Comparison of ENCODE assay signal across 8 mouse cellular contexts in the genomic region with DNA sequence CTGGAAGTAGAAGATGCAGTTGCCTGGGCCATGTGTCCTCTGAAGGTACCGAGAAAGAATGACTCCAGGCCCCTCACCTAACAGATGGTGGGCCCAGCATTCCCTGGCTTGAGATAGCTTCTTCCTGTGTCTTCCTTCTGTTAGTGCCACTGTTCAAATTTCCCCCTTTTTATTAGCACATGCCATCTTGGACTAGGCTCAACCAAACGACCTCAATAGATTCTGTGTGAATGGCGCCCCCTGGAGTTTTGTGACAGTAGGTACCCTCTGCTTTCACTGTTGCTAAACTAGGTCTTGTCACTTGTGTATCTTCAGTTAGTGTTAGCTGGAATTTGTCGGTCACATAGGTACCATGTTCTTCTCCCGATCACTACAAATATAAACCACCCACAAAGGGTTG. TPM values are rescaled to one million over a fixed set of nuclear protein-coding genes. Genes with fewer than 3 reads are reported as not detected.
A peak's percentile ranks its signal among the peaks of the same experiment; 100 is the strongest.
DNase-seq lines count a peak whose midpoint lies in the region; ATAC-seq and TF ChIP-seq lines count a peak whose summit lies in the region.

No protein-coding gene starts in this region.

- H3K27ac ChIP-seq in heart, postnatal 0 days (ENCODE audit: low read depth) = no peak overlapping the region
- no peak overlapping the region for H3K27ac ChIP-seq in hindbrain, postnatal 0 days
- H3K27ac ChIP-seq in lung, postnatal 0 days (ENCODE audit: low read length) = no peak overlapping the region

- no peaks in the 10 kb centered on the region for H3K27me3 ChIP-seq in heart, postnatal 0 days (ENCODE audit: control insufficient read depth, insufficient read depth, low read length)
- no peaks in the 10 kb centered on the region for H3K27me3 ChIP-seq in hindbrain, postnatal 0 days (ENCODE audit: insufficient read depth, low read length)
- H3K27me3 ChIP-seq in lung, postnatal 0 days (replicated peaks; ENCODE audit: insufficient read depth, low read length) = no peaks in the 10 kb centered on the region

- no peak overlapping the region for H3K9ac ChIP-seq in heart, postnatal 0 days (replicated peaks; ENCODE audit: low read depth, low read length)
- H3K9ac ChIP-seq in hindbrain, postnatal 0 days (replicated peaks; ENCODE audit: low read length) = no peak overlapping the region
- H3K9ac ChIP-seq in lung, postnatal 0 days (replicated peaks; ENCODE audit: low read depth) = no peak overlapping the region

- H3K4me1 ChIP-seq in heart, postnatal 0 days (ENCODE audit: control insufficient read depth, insufficient read depth) = no peaks in the 10 kb centered on the region
- no peaks in the 10 kb centered on the region for H3K4me1 ChIP-seq in hindbrain, postnatal 0 days (ENCODE audit: insufficient read depth, low read length)
- H3K4me1 ChIP-seq in lung, postnatal 0 days (ENCODE audit: insufficient read depth, low read depth, low read length) = no peaks in the 10 kb centered on the region

- peak; percentile 13 for DNase-seq in heart, postnatal 0 days (ENCODE audit: low spot score)
- DNase-seq in heart, adult 8-10 months (ENCODE audit: low spot score) = no peak
- peak; percentile 79 for DNase-seq in 416B (ENCODE audit: low read depth)
- DNase-seq in T-cell, adult 2 months (ENCODE audit: low spot score) = peak; percentile 24
- peak; percentile 56 to 73 for DNase-seq in cerebellum, postnatal 25 days
- DNase-seq in hindbrain, postnatal 0 days (ENCODE audit: low spot score) = peak; percentile 73
- peak; percentile 38 for DNase-seq in lung, postnatal 0 days (ENCODE audit: low spot score)
- peak; percentile 44 for DNase-seq in thymus, postnatal 14 days

- no peaks in the 10 kb centered on the region for H3K36me3 ChIP-seq in heart, postnatal 0 days (replicated peaks; ENCODE audit: control insufficient read depth, insufficient read depth, low read length)
- no peaks in the 10 kb centered on the region for H3K36me3 ChIP-seq in hindbrain, postnatal 0 days (ENCODE audit: insufficient read depth, low read length)
- H3K36me3 ChIP-seq in lung, postnatal 0 days (ENCODE audit: insufficient read depth, low read length) = no peaks in the 10 kb centered on the region

- no peak for ATAC-seq in heart, postnatal 0 days (ENCODE audit: insufficient read depth, low read depth)
- ATAC-seq in hindbrain, postnatal 0 days = peak; percentile 32; the same call in 1 of the 2 replicates
- ATAC-seq in lung, postnatal 0 days = no peak

- no peak overlapping the region for H3K4me3 ChIP-seq in heart, postnatal 0 days (ENCODE audit: low read depth, low read length)
- H3K4me3 ChIP-seq in hindbrain, postnatal 0 days (ENCODE audit: low read length) = no peak overlapping the region
- no peak overlapping the region for H3K4me3 ChIP-seq in lung, postnatal 0 days (ENCODE audit: low read depth, low read length)

- no peaks in the 10 kb centered on the region for H3K9me3 ChIP-seq in heart, postnatal 0 days (replicated peaks; ENCODE audit: control insufficient read depth, low read length)
- no peaks in the 10 kb centered on the region for H3K9me3 ChIP-seq in hindbrain, postnatal 0 days (ENCODE audit: low read length)
- H3K9me3 ChIP-seq in lung, postnatal 0 days (ENCODE audit: low read length) = no peaks in the 10 kb centered on the region

- TF ChIP-seq CTCF in heart, postnatal 0 days (IDR thresholded peaks at IDR 0.05; ENCODE audit: low read depth) = peak; percentile 58
- TF ChIP-seq CTCF in hindbrain, postnatal 0 days (IDR thresholded peaks at IDR 0.05; ENCODE audit: low read depth) = peak; percentile 66
- peak; percentile 70 for TF ChIP-seq CTCF in lung, postnatal 0 days (IDR thresholded peaks at IDR 0.05)

- no peak for TF ChIP-seq EP300 in heart, postnatal 0 days (IDR thresholded peaks at IDR 0.05; ENCODE audit: low read depth)
- no peak for TF ChIP-seq EP300 in lung, postnatal 0 days (IDR thresholded peaks at IDR 0.05)

- no peak overlapping the region for H3K4me2 ChIP-seq in heart, postnatal 0 days (ENCODE audit: low read depth, low read length)
- H3K4me2 ChIP-seq in hindbrain, postnatal 0 days (ENCODE audit: low read depth, low read length) = no peak overlapping the region
- H3K4me2 ChIP-seq in lung, postnatal 0 days (replicated peaks; ENCODE audit: low read depth, low read length) = no peak overlapping the region

- 49% methylated on average over 5 of the region's 5 CpGs for WGBS in heart, postnatal 0 days
- WGBS in hindbrain, postnatal 0 days = 44% methylated on average over 5 of the region's 5 CpGs
- 45% methylated on average over 5 of the region's 5 CpGs for WGBS in lung, postnatal 0 days

RNA-seq across cellular contexts. Expression of gene Prune2, which starts 29.0 kb away (rescaled TPM):
- total RNA-seq in heart, postnatal 0 days (2014; rRNA removed; ENCODE audit: low replicate concordance) = 10.5 and 20.8 TPM in 2 replicates
- 4.0 and 4.6 TPM in 2 replicates for polyA plus RNA-seq in heart, postnatal 0 days (2015; fragmentation: Nextera tagmentation; extraction: Ambion mirVana)
- 10 to 100 TPM; 75.4 to 98.4 (median 87.2) TPM for total RNA-seq in heart, adult 8-10 months (2022)
- 15.1 and 17.4 TPM in 2 replicates for total RNA-seq in hindbrain, postnatal 0 days (2014; rRNA removed)
- polyA plus RNA-seq in hindbrain, postnatal 0 days (2015; fragmentation: Nextera tagmentation; extraction: Ambion mirVana) = 12.4 and 14.1 TPM in 2 replicates
- polyA plus RNA-seq in lung, postnatal 0 days (2015; fragmentation: Nextera tagmentation; extraction: Ambion mirVana) = 0.73 and 0.76 TPM in 2 replicates
